Mouse (Mus musculus) embryonic fibroblast, embryonic 13.5 days (primary cell): Measurements from ENCODE around the gene Aip.

Source experiments
- CTCF ChIP-seq: IDR thresholded peaks from 2 replicates; pipeline ENCODE4 v1.5.1; 2011; ENCODE audit warnings: mild to moderate bottlenecking, control low read depth, low read length, moderate library complexity, borderline replicate concordance; ENCODE audit not compliant: insufficient read depth
- POLR2A ChIP-seq: IDR thresholded peaks from 2 replicates; pipeline ENCODE4 v1.6.1; 2011; ENCODE audit warnings: low read depth, mild to moderate bottlenecking, control low read depth, low read length, moderate library complexity

DNA sequence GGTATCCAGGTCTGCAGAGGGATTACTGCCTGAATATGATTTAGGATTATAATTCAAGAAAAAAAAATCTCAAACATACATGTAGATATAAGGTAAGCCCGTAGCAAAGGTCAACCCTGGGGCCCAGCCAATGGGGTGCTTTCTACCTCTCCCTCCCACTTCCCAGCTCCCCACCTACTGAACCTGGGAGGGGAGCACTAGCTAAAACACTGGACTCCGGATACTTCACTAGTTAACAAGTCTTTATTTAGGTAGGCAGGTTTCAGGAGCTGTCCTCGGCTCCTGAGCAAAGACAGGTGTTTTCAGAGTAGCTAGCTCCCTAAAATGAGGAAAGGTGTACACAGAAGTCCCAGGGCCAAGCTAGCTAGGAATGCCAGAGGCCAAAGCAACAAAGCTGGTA is 38.4 kb upstream of the Aip start:
- TF ChIP-seq POLR2A, result no peak
- TF ChIP-seq CTCF, result no peak
